Comparison of ENCODE assay signal across 26 mouse cellular contexts in the genomic region with DNA sequence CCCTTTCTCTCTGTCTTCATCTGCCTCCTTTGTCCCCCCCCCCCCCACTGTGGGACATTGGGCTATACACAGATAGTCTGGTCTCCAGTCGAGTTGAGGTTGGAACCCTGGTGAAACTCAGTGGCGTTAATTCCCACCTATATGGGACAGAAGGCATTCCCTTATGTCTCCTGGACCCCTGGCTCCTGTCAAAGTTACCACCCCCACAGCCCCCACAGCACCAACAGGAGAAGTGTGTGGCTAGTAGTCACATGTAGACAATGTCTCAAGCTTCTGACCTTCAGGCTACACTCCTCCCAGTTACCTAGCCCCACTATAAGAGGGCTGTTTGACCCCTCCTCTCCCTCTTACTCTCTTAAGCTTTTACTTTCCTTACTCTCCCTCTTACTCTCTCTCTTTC. TPM values are rescaled to one million over a fixed set of nuclear protein-coding genes. Genes with fewer than 3 reads are reported as not detected.
DNase-seq lines count a peak whose midpoint lies in the region; ATAC-seq and TF ChIP-seq lines count a peak whose summit lies in the region.
"Had no signal": no experiment of that assay in that cellular context is flagged by ENCODE, and none has a peak within 500 bp of the region (broad histone marks: within the 10 kb centered on the region; RNA-seq: fewer than 3 reads in every experiment).

No protein-coding gene starts in this region.

- H3K27me3 ChIP-seq in heart, embryonic 10.5 days (ENCODE audit: insufficient read depth, poor library complexity, severe bottlenecking) = no peaks in the 10 kb centered on the region
- H3K27me3 ChIP-seq in heart, embryonic 11.5 days (ENCODE audit: control insufficient read depth, insufficient read depth, low read length) = no peaks in the 10 kb centered on the region
- H3K27me3 ChIP-seq in thymus, adult 2 months (ENCODE audit: control insufficient read depth, insufficient read depth, low read length) = no peaks in the 10 kb centered on the region
- H3K27me3 ChIP-seq: forebrain, embryonic 15.5 days; heart, embryonic 12.5 days; heart, embryonic 15.5 days had no signal

- H3K4me3 ChIP-seq in heart, embryonic 10.5 days = no peak overlapping the region
- H3K4me3 ChIP-seq in heart, embryonic 11.5 days (ENCODE audit: low read depth, low read length) = no peak overlapping the region
- H3K4me3 ChIP-seq in thymus, adult 2 months (ENCODE audit: control insufficient read depth, insufficient read depth, low read length) = no peak overlapping the region
- no peak overlapping the region for H3K4me3 ChIP-seq in lung, adult 2 months (replicated peaks; ENCODE audit: extremely low read depth, low read depth, low read length)
- H3K4me3 ChIP-seq: forebrain, embryonic 10.5 days; forebrain, embryonic 15.5 days; heart, adult 2 months; heart, embryonic 12.5 days; heart, embryonic 15.5 days had no signal

- TF ChIP-seq POLR2A in thymus, adult 2 months (IDR thresholded peaks at IDR 0.05; ENCODE audit: control insufficient read depth, extremely low read depth, insufficient read depth, low read length, poor library complexity) = no peak
- no peak for TF ChIP-seq POLR2A in lung, adult 2 months (IDR thresholded peaks at IDR 0.05; ENCODE audit: borderline replicate concordance, extremely low read depth, low read depth, low read length)

- no peak overlapping the region for H3K4me2 ChIP-seq in heart, embryonic 11.5 days
- H3K4me2 ChIP-seq: forebrain, embryonic 15.5 days; heart, embryonic 12.5 days; heart, embryonic 15.5 days; hindbrain, embryonic 14.5 days had no signal

- no peak for TF ChIP-seq CTCF in thymus, adult 2 months (IDR thresholded peaks at IDR 0.05; ENCODE audit: borderline replicate concordance, control insufficient read depth, extremely low read depth, insufficient read depth, low read length, poor library complexity)
- no peak for TF ChIP-seq CTCF in lung, adult 2 months (IDR thresholded peaks at IDR 0.05; ENCODE audit: insufficient read depth, low read length)

- peak; percentile 64 for DNase-seq in heart, embryonic 10.5 days (ENCODE audit: low spot score)
- peak; percentile 0 for DNase-seq in thymus, adult 2 months
- no peak for DNase-seq in thymus, postnatal 25 days
- peak; percentile 3 for DNase-seq in naive thymus-derived CD4-positive, alpha-beta T cell, adult 2 months (ENCODE audit: low read depth)
- no peak for DNase-seq in lung, adult 2 months
- DNase-seq: adrenal gland, adult 8-10 months; adrenal gland, postnatal 25 days; cerebellum, adult 18-20 months; cerebellum, adult 9-10 months; cerebellum, postnatal 14 days; gastrocnemius, postnatal 25 days; heart, adult 2 months; heart, postnatal 14 days; heart, postnatal 4 days had no signal

- no peak overlapping the region for H3K27ac ChIP-seq in heart, embryonic 10.5 days
- H3K27ac ChIP-seq in heart, embryonic 11.5 days (ENCODE audit: low read depth, low read length) = no peak overlapping the region
- no peak overlapping the region for H3K27ac ChIP-seq in thymus, adult 2 months (ENCODE audit: control insufficient read depth, insufficient read depth, low read length)
- H3K27ac ChIP-seq: forebrain, embryonic 10.5 days; forebrain, embryonic 15.5 days; heart, adult 2 months; heart, embryonic 15.5 days; hindbrain, embryonic 14.5 days; hindbrain, postnatal 0 days had no signal

- 0 out of 2 replicates have a peak, but pooled peaks cover 2% of the 10 kb centered on the region for H3K9me3 ChIP-seq in heart, embryonic 10.5 days
- no peaks in the 10 kb centered on the region for H3K9me3 ChIP-seq in heart, embryonic 11.5 days (replicated peaks; ENCODE audit: control insufficient read depth, low read length)
- H3K9me3 ChIP-seq: forebrain, embryonic 15.5 days; heart, embryonic 15.5 days had no signal

- 83% methylated on average over 2 of the region's 2 CpGs for WGBS in heart, embryonic 10.5 days
- WGBS in heart, embryonic 11.5 days (ENCODE audit: insufficient replicate concordance) = 67% methylated on average over 2 of the region's 2 CpGs
- 95% methylated on average over 2 of the region's 2 CpGs for WGBS in thymus, adult 2 months
- WGBS in lung, adult 2 months = 95% methylated on average over 2 of the region's 2 CpGs

- no peaks in the 10 kb centered on the region for H3K36me3 ChIP-seq in heart, embryonic 10.5 days
- H3K36me3 ChIP-seq in heart, embryonic 11.5 days (ENCODE audit: control insufficient read depth, insufficient read depth, low read length) = no peaks in the 10 kb centered on the region
- H3K36me3 ChIP-seq in thymus, adult 2 months (ENCODE audit: control insufficient read depth, insufficient read depth, low read length) = no peaks in the 10 kb centered on the region
- H3K36me3 ChIP-seq: forebrain, embryonic 10.5 days; forebrain, embryonic 15.5 days; heart, embryonic 12.5 days; heart, embryonic 15.5 days had no signal

- peaks cover 10% of the 10 kb centered on the region for H3K4me1 ChIP-seq in heart, embryonic 10.5 days
- peaks cover 6% of the 10 kb centered on the region; the same call in 1 of the 2 replicates for H3K4me1 ChIP-seq in heart, embryonic 11.5 days (ENCODE audit: control insufficient read depth, insufficient read depth, low read length)
- peaks cover 7% of the 10 kb centered on the region for H3K4me1 ChIP-seq in thymus, adult 2 months (replicated peaks; ENCODE audit: control insufficient read depth, insufficient read depth, low read length)
- no peaks in the 10 kb centered on the region for H3K4me1 ChIP-seq in lung, adult 2 months (ENCODE audit: control insufficient read depth, insufficient read depth, low read length)
- H3K4me1 ChIP-seq: forebrain, embryonic 10.5 days; forebrain, embryonic 15.5 days; heart, embryonic 15.5 days had no signal

- ATAC-seq in heart, embryonic 11.5 days (replicated peaks; ENCODE audit: insufficient number of reproducible peaks, low FRiP score, low TSS enrichment) = no peak
- ATAC-seq: activated CD4-positive, CD25-positive, alpha-beta regulatory T cell, adult 4 months; forebrain, embryonic 15.5 days; hindbrain, postnatal 0 days; inflammation-experienced regulatory T-cells, adult 6 months had no signal

- H3K9ac ChIP-seq in heart, embryonic 11.5 days (ENCODE audit: low read depth, low read length) = no peak overlapping the region
- H3K9ac ChIP-seq: forebrain, embryonic 15.5 days; heart, embryonic 12.5 days; heart, embryonic 15.5 days; hindbrain, embryonic 14.5 days had no signal

RNA-seq across cellular contexts. Expression of a gene that starts 19.2 kb away (rescaled TPM):
- 1.3 and 1.5 TPM in 2 replicates for polyA plus RNA-seq in heart, embryonic 10.5 days (2016; fragmentation: Nextera tagmentation; extraction: Ambion mirVana)
- polyA plus RNA-seq in heart, embryonic 11.5 days (2014; fragmentation: Nextera tagmentation; extraction: Ambion mirVana) = 2.4 and 2.7 TPM in 2 replicates
- polyA plus RNA-seq in thymus, adult 2 months (2012; rRNA removed) = 40.6 and 44.7 TPM in 2 replicates
- polyA plus RNA-seq in lung, adult 2 months (2012; rRNA removed) = 6.5 and 10.1 TPM in 2 replicates

RNA-seq across cellular contexts. Expression of a gene that starts 32.5 kb away (rescaled TPM):
- polyA plus RNA-seq in heart, embryonic 10.5 days (2016; fragmentation: Nextera tagmentation; extraction: Ambion mirVana) = not detected in 2 replicates
- not detected in 2 replicates for polyA plus RNA-seq in heart, embryonic 11.5 days (2014; fragmentation: Nextera tagmentation; extraction: Ambion mirVana)
- polyA plus RNA-seq in thymus, adult 2 months (2012; rRNA removed) = 16.3 and 24.3 TPM in 2 replicates
- polyA plus RNA-seq in lung, adult 2 months (2012; rRNA removed) = 1.2 and 4.2 TPM in 2 replicates
- polyA plus RNA-seq: C2C12; embryonic facial prominence, embryonic 11.5 days; forebrain, embryonic 10.5 days; forebrain, embryonic 15.5 days; heart, embryonic 12.5 days; hindbrain, embryonic 11.5 days had no signal

Comparison
In these comparisons a context has a peak if more than half of its experiments do, and no peak if none do; other contexts are left out.
1. DNase-seq: peak in heart, embryonic 10.5 days (single experiment), thymus, adult 2 months (single experiment) and naive thymus-derived CD4-positive, alpha-beta T cell, adult 2 months (single experiment); none in thymus, postnatal 25 days (single experiment) and lung, adult 2 months (single experiment).